Mouse (Mus musculus): Measurements from ENCODE around the gene Kpna6.
A peak's percentile ranks its signal among the peaks of the same experiment; 100 is the strongest.
"Not testable (repeated sequence)": the region's sequence is repeated elsewhere in the genome, so short reads cannot be mapped to it uniquely, and the experiment has no call there.

Kpna6 gene

GRCm38 (mm10) chr4:129672083-129672877, at the start of gene Kpna6:
Gene Kpna6 (minus strand): TSS chr4:129672767.
- DNase-seq (ENCODE audit: low spot score in 2 of 2), result peak; percentile 81 to 92

- DNase-seq (ENCODE audit: low spot score in 2 of 2), result no peak
These were observed 43.7 kb upstream of the Kpna6 start for GRCm38 (mm10) chr4:129716310-129716709.

DNA sequence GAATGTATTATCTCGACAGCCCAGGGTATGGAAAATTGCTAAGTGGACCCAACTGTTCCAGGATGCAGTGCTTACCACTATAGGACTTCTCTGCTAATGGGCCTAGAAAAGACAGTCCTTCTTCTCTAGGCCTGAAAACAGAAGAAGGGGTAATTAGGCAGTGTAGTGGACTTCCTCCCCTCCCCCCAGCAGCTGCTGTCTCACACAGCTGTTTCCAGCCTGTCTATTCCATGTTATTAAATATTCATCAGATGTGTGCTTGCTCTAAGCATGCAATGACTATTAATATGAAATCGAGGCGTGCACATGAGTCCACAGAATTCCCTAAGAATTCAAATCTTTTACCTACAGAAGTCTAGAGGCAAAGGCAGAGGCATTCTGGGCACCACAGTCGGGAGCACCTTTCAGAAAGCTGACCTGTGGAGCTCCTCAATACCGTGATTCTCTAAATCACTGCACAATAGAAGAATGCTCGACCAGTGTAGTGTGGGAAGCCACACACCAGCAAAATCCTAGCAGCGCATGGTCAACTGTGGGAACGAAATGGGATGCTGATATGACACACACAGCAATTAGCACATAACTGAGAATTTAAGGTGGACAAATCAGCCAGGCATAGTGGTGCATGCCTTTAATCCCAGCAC, 37.0 kb upstream of the Kpna6 start:
- no peak for DNase-seq (ENCODE audit: low spot score in 2 of 2)

DNA sequence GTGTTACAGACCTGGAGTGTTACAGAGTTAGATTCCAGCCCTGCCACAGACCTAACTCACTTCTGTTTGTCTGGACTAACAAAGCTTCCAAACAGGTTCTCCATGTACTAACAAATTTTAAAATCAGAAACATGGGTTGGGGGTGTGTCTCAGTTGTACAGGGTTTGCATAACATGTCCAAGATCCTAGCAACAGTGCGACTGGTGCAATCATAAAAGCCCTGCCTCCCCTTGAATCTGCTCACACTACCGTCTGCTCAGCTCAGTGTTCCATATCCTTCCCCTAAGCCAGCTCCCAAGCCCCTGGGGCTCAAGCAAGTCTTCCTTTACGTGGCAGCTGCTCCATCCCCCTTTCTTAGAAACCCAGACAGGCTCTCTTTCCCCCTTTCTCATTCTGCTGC, 34.2 kb upstream of the Kpna6 start:
- no peak for DNase-seq (ENCODE audit: low spot score in 2 of 2)

GRCm38 (mm10) chr4:129702454-129702853, 29.9 kb upstream of the Kpna6 start:
- peak in 1 of 2 experiments; percentile 12 for DNase-seq (ENCODE audit: low spot score in 2 of 2)

DNA sequence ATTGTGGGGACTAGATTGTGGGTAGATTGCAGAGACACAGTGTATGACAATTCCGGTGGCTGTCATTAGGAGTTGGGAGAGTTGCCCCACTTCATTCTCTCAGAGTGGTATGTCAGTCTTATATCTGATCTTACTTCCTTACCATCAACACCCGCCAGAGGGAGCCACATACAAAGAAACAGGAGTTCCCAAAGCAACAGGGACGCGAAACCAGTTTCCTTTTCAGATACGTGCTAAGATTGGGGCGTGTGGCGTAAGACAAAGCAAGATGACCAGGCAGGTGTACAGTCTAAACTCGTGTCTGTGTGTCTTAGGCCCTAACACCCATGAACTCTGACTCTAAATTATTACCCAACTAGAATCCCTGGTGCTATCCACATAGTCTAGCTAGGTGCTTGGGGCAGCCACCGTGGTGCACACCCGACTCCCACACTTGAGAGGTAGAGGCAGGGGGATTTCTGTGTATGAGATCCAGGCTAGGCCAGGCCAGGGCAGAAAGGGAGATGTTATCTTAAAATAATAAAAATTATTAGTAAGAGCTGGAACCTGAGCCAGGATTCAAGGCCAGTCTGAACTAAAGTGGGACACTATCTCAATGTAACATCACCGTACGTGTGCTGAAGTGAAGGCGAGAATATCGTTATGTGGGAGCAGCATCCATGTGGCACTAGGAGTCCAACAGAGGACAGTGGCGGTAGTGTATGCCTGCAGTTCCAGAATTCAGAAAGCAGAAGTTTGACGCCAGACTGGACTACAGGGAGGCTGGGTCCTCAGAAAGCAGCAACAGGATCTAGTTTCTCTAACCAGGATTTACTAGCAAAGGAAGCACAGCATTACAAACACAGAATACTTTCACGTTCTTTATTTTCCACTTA, 29.2 kb upstream of the Kpna6 start:
- peak; percentile 57 to 78 for DNase-seq (ENCODE audit: low spot score in 2 of 2)

DNA sequence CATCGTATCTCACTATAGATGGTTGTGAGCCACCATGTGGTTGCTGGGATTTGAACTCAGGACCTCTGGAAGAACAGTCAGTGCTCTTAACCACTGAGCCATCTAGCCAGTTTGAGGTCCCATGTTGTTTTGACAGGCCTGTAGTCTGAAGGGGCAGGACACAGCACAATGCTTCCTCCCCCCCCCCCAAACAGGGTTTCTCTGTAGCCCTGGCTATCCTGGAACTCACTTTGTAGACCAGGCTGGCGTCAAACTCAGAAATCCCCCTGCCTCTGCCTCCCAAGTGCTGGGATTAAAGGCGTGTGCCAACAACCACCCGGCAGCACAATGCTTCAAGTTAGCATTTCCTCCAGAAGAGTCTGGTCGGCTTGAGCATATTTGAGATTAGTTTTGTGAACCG, 28.1 kb upstream of the Kpna6 start:
- not testable (repeated sequence) for DNase-seq (ENCODE audit: low spot score in 2 of 2)

DNA sequence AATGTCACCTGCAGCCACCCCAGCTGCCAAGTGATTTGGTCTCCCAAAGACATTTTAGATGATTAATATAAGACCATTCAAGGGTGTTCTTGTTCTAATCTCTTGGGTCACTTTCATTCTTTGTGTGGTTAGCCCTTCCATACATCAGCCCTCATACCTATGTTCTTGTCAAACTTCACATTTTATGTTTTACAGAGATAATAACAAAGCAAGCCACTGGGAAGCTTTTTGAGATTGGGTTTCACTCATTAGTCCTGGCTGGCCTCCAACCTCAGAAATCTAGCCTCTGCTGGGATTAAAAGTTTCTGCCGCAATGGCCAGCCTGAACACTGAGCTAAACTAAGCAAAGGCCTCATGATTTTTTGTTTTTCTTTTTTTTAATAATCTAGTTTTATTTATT, 27.6 kb upstream of the Kpna6 start:
- DNase-seq (ENCODE audit: low spot score in 2 of 2), result no peak

GRCm38 (mm10) chr4:129697191-129697590, 24.6 kb upstream of the Kpna6 start:
- no peak for DNase-seq (ENCODE audit: low spot score in 2 of 2)

DNA sequence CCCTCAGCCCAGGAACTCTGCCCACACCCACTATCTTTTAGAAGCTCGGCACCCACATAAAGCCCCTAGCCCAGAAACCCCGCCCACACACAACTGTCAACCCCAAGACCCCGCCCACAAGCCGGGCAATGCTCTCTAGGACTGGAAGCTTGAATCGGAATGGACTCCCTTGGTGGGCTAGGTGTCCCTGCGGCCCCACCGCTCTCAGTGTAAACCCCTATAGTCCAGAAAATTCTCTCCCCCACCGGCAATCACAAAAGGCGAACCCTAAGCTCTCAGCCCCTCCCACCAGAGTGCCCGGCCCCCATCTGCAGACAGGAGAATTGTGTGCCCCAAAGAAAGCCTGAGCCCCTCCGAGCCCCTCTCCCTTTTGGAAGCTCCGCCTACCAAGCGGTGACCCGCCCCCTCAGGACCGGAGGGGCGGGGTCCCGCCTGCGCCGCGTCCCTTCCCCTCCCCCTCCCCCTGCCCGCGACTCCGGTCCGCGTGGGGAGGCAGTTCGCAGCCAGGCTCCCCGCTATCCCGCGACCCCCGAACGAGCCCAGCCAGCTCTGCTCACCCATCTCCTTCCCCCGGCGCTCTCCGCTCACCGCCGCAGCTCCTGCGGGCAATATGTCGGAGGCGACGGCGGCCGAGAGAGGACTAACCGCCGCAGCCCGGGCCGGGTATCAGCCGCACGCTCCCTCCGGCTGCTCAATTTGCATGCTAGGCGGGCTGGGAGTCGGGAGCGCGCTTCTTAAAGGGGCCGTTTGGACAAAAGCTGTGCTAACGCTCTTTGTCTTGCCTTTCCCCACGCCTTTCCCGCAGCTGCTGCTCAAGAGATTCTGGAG, 23.8 kb upstream of the Kpna6 start, which contains the start of gene Tmem39b:
TSS of gene Tmem39b (minus strand) at position 681 of the 828 bp plus-strand sequence.
- peak; percentile 87 to 88 for DNase-seq (ENCODE audit: low spot score in 2 of 2)

- DNase-seq (ENCODE audit: low spot score in 2 of 2), result no peak
These were observed 23.2 kb upstream of the Kpna6 start for GRCm38 (mm10) chr4:129695815-129696157.

- DNase-seq (ENCODE audit: low spot score in 2 of 2), result no peak
These were observed 12.0 kb upstream of the Kpna6 start for GRCm38 (mm10) chr4:129684531-129684930.

DNA sequence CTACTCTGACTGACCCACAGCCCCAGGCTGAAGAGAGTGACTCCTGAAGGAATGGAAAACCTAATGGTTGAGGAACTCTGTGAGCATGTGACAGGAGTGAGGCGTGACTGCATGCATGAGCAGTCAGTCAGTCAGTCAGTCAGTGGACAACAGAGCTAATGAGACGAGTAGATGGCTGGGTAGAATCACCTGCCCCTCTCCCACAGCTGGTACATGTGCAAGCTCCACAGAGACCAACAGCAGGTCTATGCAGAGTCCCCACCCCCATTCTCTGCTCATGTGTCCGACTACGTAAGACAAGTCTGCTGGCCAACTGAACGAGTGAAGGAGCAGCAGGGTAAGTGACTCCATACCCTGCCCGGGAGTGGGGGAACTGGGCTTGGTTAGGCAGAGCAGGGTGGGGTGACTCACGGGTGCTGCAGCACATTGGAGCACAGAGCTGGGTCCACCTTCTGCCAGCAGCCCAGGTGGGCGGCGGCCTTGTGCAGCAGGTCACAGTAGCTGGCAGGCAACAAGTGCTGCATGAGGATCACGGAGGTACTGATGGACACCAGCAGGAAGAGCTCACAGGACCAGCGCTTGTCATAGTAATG, 11.4 kb upstream of the Kpna6 start:
- no peak for DNase-seq (ENCODE audit: low spot score in 2 of 2)

DNA sequence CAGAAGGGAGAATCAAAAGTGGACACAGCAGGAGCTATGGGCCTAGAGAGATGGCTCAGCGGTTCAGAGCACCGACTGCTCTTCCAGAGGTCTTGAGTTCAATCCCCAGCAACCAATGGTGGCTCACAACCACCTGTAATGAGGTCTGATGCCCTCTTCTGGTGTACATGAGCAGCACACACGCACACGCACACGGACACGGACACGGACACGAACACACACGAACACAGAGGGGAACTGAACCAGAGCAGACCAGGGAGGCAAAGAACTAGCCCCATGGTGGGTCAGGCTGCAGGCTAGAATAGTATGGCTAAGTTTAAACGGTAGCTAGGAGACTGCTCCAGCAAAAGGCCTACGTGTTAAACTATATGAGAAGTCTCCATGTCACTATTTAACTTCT, 9.3 kb upstream of the Kpna6 start:
- DNase-seq (ENCODE audit: low spot score in 2 of 2), result no peak

DNA sequence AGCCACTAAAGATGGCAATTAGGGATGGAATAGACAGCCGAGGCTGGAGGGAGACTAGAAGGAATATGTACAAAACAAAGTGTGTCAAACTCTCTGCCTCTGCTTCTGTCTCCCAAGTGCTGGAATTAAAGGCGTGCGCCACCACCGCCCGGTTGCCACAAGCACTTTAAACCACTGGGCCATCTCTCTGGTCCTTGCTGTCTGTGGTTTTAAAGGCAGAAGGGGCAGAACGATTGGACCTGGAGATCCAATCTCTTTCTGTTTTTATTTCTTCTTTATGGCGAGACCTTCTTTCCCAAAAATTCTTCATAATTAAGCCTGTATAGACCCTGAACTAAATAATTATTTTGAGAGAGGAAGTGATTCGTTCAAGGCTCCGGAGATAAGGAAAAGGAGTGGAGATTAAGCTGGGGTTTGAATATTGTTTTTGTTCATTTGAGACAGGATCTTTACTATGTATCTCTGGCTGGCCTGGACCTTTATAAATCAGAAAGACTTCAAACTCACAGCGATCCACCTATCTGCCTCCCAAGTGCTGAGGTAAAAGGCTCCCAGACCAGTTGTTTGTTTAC, 397 bp upstream of the Kpna6 start:
- no peak for DNase-seq (ENCODE audit: low spot score in 2 of 2)

GRCm38 (mm10) chr4:129671491-129672082, 980 bp downstream of the Kpna6 start:
- peak in 1 of 2 experiments; percentile 20 for DNase-seq (ENCODE audit: low spot score in 2 of 2)

GRCm38 (mm10) chr4:129662255-129662813, 10.2 kb downstream of the Kpna6 start:
- DNase-seq (ENCODE audit: low spot score in 2 of 2), result no peak

GRCm38 (mm10) chr4:129661584-129661983, 11.0 kb downstream of the Kpna6 start:
- no peak for DNase-seq (ENCODE audit: low spot score in 2 of 2)

DNA sequence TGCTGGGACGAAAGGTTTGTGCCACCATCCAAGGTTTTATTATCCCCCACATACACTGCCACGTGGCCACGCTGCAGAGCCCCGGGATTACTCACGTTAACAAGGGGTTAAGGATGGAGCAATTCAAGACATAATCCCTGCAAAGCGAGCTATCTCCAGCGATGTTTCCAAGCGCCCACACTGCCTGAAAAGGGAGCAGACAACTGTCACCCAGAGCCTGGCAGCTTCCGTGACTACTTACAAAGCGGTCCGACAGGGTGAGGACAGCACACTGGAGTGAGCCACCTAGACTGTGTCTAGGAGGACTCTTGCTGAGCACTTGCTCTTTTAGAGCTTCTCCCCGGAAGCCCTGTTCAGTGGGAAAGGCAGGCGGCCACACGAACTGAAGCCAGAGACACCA, 17.8 kb downstream of the Kpna6 start:
- DNase-seq (ENCODE audit: low spot score in 2 of 2), result no peak

- DNase-seq (ENCODE audit: low spot score in 2 of 2), result no peak
These were observed 22.2 kb downstream of the Kpna6 start for GRCm38 (mm10) chr4:129650359-129650758.
